ENCODE assay signal across 8 mouse cellular contexts in the genomic region with DNA sequence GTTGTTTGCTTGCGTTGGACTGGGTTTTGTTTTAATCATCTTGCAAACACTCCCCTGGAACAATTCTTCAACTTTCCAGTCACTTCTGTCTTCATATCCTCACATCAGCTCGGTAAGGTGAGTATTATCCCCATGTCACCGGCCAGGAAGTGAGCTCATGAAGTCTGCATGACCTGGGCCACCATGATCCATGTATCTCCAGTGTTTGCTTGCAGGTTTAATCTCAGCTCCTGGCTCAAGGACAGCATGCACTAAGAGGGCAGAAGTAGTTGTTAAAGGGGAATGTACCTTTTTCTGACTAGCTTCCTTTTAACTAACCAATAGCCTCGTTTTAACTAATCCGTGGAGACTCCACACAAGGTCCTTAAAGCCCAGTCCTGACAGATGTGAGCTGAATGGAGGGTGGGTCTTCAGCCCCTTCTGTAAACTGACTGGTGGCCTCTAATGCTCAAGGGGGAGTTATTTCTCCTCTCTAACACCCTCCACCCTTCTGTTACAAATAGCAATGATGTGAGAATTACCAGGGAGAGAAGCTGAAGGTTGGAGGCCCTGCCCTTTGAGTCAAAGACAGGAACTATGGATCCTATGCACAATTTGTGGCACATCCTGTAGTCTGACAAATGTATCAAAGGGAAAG. TPM values are rescaled to one million over a fixed set of nuclear protein-coding genes. Genes with fewer than 3 reads are reported as not detected.
DNase-seq lines count a peak whose midpoint lies in the region; ATAC-seq and TF ChIP-seq lines count a peak whose summit lies in the region.

No protein-coding gene starts in this region.

- DNase-seq in CH12.LX (ENCODE audit: extremely low read depth) = peak; percentile 45
- DNase-seq in forebrain, embryonic 11.5 days (ENCODE audit: low spot score) = no peak
- DNase-seq in thymus, postnatal 25 days = no peak
- no peak for DNase-seq in right cerebral cortex, adult 18-20 months

- no peak for TF ChIP-seq POLR2A in CH12.LX (IDR thresholded peaks at IDR 0.05; ENCODE audit: low read depth, low read length)

- H3K9ac ChIP-seq in CH12.LX (ENCODE audit: insufficient read depth, low read depth) = peak overlapping the region; percentile 34; the same call in 1 of the 2 replicates
- no peak overlapping the region for H3K9ac ChIP-seq in forebrain, embryonic 11.5 days (ENCODE audit: low read length)
- no peak overlapping the region for H3K9ac ChIP-seq in limb, embryonic 13.5 days
- no peak overlapping the region for H3K9ac ChIP-seq in stomach, embryonic 15.5 days

- H3K27me3 ChIP-seq in erythroblast, embryonic 14.5 days (ENCODE audit: control insufficient read depth) = peaks cover 10% of the 10 kb centered on the region
- peaks cover 8% of the 10 kb centered on the region for H3K27me3 ChIP-seq in CH12.LX (replicated peaks)
- no peaks in the 10 kb centered on the region for H3K27me3 ChIP-seq in forebrain, embryonic 11.5 days (ENCODE audit: control insufficient read depth, insufficient read depth, low read length)
- H3K27me3 ChIP-seq in limb, embryonic 13.5 days = no peaks in the 10 kb centered on the region
- no peaks in the 10 kb centered on the region for H3K27me3 ChIP-seq in stomach, embryonic 15.5 days (replicated peaks)

- TF ChIP-seq RAD21 in CH12.LX (IDR thresholded peaks at IDR 0.05; ENCODE audit: low read depth, low read length) = no peak

- WGBS in forebrain, embryonic 11.5 days = 17% methylated on average over 5 of the region's 5 CpGs
- WGBS in limb, embryonic 13.5 days = 17% methylated on average over 5 of the region's 5 CpGs
- 22% methylated on average over 5 of the region's 5 CpGs for WGBS in stomach, embryonic 15.5 days

- dilution Hi-C loops in CH12.LX (cut with MboI; ENCODE audit: extremely low pct_ligation_motif_present, extremely low pct_unique_long_range_greater_than_20kb, low sequenced_read_pairs) = no loop called here

- H3K4me1 ChIP-seq in erythroblast, embryonic 14.5 days (ENCODE audit: control insufficient read depth) = peaks cover 35% of the 10 kb centered on the region
- peaks cover 11 to 40% of the 10 kb centered on the region in 2 experiments for H3K4me1 ChIP-seq in CH12.LX (ENCODE audit: control insufficient read depth in 1 of 2, insufficient read depth in 2 of 2)
- H3K4me1 ChIP-seq in forebrain, embryonic 11.5 days (replicated peaks; ENCODE audit: control insufficient read depth, insufficient read depth, low read length) = peaks cover 11% of the 10 kb centered on the region; the same call in 1 of the 2 replicates
- peaks cover 24% of the 10 kb centered on the region for H3K4me1 ChIP-seq in limb, embryonic 13.5 days
- H3K4me1 ChIP-seq in stomach, embryonic 15.5 days = peaks cover 8% of the 10 kb centered on the region; the same call in 1 of the 2 replicates

- in situ Hi-C loops in CH12.LX (cut with MboI; ENCODE audit: low pct_ligation_motif_present, low pct_unique_long_range_greater_than_20kb, low sequenced_read_pairs) = no loop called here

- no peak for TF ChIP-seq EP300 in CH12.LX (IDR thresholded peaks at IDR 0.05; ENCODE audit: low read length)

- TF ChIP-seq CTCF in CH12.LX (conservative IDR thresholded peaks at IDR 0.05 in 1 of 2, IDR thresholded peaks at IDR 0.05 in 1 of 2; ENCODE audit: low read depth in 2 of 2, low read length in 2 of 2) = no peak

- H3K36me3 ChIP-seq in erythroblast, embryonic 14.5 days (ENCODE audit: control insufficient read depth) = no peaks in the 10 kb centered on the region
- H3K36me3 ChIP-seq in CH12.LX (replicated peaks in 1 of 2; ENCODE audit: control insufficient read depth in 1 of 2, insufficient read depth in 1 of 2, low read length in 1 of 2) = no peaks in the 10 kb centered on the region
- H3K36me3 ChIP-seq in forebrain, embryonic 11.5 days (ENCODE audit: control insufficient read depth, insufficient read depth, low read length) = no peaks in the 10 kb centered on the region
- no peaks in the 10 kb centered on the region for H3K36me3 ChIP-seq in limb, embryonic 13.5 days
- H3K36me3 ChIP-seq in stomach, embryonic 15.5 days = no peaks in the 10 kb centered on the region

- peak overlapping the region; percentile 92 for H3K4me3 ChIP-seq in erythroblast, embryonic 14.5 days (replicated peaks)
- peak overlapping the region in 2 of 3 experiments; percentile 62 to 73 for H3K4me3 ChIP-seq in CH12.LX (replicated peaks in 1 of 3; ENCODE audit: low read depth in 2 of 3, low read length in 2 of 3, poor library complexity in 1 of 3)
- peak overlapping the region; percentile 64; the same call in 1 of the 2 replicates for H3K4me3 ChIP-seq in forebrain, embryonic 11.5 days (ENCODE audit: low read depth, low read length)
- peak overlapping the region; percentile 73 for H3K4me3 ChIP-seq in limb, embryonic 13.5 days
- H3K4me3 ChIP-seq in stomach, embryonic 15.5 days (replicated peaks) = peak overlapping the region; percentile 78

- ATAC-seq in erythroblast, adult 5-6 weeks (replicated peaks; ENCODE audit: low FRiP score, poor library complexity, severe bottlenecking) = no peak
- no peak for ATAC-seq in forebrain, embryonic 11.5 days (replicated peaks; ENCODE audit: low FRiP score)
- ATAC-seq in limb, embryonic 13.5 days (ENCODE audit: low FRiP score, low read depth) = no peak
- no peak for ATAC-seq in stomach, embryonic 15.5 days (ENCODE audit: insufficient read depth, low FRiP score, low read depth)

- H3K9me3 ChIP-seq in erythroblast, embryonic 14.5 days (ENCODE audit: control insufficient read depth, low read length) = no peaks in the 10 kb centered on the region
- H3K9me3 ChIP-seq in CH12.LX (replicated peaks; ENCODE audit: low read length) = no peaks in the 10 kb centered on the region
- no peaks in the 10 kb centered on the region for H3K9me3 ChIP-seq in forebrain, embryonic 11.5 days (ENCODE audit: control insufficient read depth, low read length)
- no peaks in the 10 kb centered on the region for H3K9me3 ChIP-seq in limb, embryonic 13.5 days
- H3K9me3 ChIP-seq in stomach, embryonic 15.5 days = no peaks in the 10 kb centered on the region

- peak overlapping the region; percentile 67 for H3K4me2 ChIP-seq in CH12.LX (ENCODE audit: insufficient read depth, low read depth, poor library complexity, severe bottlenecking)
- H3K4me2 ChIP-seq in forebrain, embryonic 11.5 days (ENCODE audit: low read depth, low read length, severe bottlenecking) = peak overlapping the region; percentile 83; the same call in 1 of the 2 replicates
- peak overlapping the region; percentile 77 for H3K4me2 ChIP-seq in limb, embryonic 13.5 days (replicated peaks)
- H3K4me2 ChIP-seq in stomach, embryonic 15.5 days = peak overlapping the region; percentile 67

- H3K27ac ChIP-seq in CH12.LX (ENCODE audit: insufficient read depth, low read depth) = no peak overlapping the region
- H3K27ac ChIP-seq in forebrain, embryonic 11.5 days (ENCODE audit: low read depth, low read length) = no peak overlapping the region
- peak overlapping the region; percentile 44; the same call in 1 of the 2 replicates for H3K27ac ChIP-seq in limb, embryonic 13.5 days
- H3K27ac ChIP-seq in stomach, embryonic 15.5 days = peak overlapping the region; percentile 67

- no peaks in the 10 kb centered on the region for H3K79me2 ChIP-seq in CH12.LX (replicated peaks; ENCODE audit: control insufficient read depth, extremely low read depth, insufficient read depth, poor library complexity, severe bottlenecking)

TF ChIP-seq in CH12.LX, 34 proteins besides CTCF, POLR2A, EP300 and RAD21:
- TF ChIP-seq KAT2A (IDR thresholded peaks at IDR 0.05; ENCODE audit: insufficient replicate concordance, low read length) = no peak
- no peak for TF ChIP-seq MYC (IDR thresholded peaks at IDR 0.05; ENCODE audit: low read depth, low read length)
- no peak for TF ChIP-seq CHD1 (IDR thresholded peaks at IDR 0.05; ENCODE audit: low read depth, low read length)
- TF ChIP-seq HCFC1 (IDR thresholded peaks at IDR 0.05; ENCODE audit: low read depth, low read length) = no peak
- no peak for TF ChIP-seq TCF12 (IDR thresholded peaks at IDR 0.05; ENCODE audit: low read depth, low read length)
- TF ChIP-seq USF2 (conservative IDR thresholded peaks at IDR 0.05; ENCODE audit: low read depth, low read length) = no peak
- no peak for TF ChIP-seq CHD2 (IDR thresholded peaks at IDR 0.05; ENCODE audit: low read length)
- no peak; the same call in 1 of the 2 replicates for TF ChIP-seq ETS1 (conservative IDR thresholded peaks at IDR 0.05; ENCODE audit: low read depth, low read length)
- TF ChIP-seq GABPA (IDR thresholded peaks at IDR 0.05; ENCODE audit: insufficient replicate concordance, low read depth, low read length) = no peak
- no peak for TF ChIP-seq MAZ (IDR thresholded peaks at IDR 0.05; ENCODE audit: low read depth, low read length)
- TF ChIP-seq BHLHE40 (IDR thresholded peaks at IDR 0.05; ENCODE audit: low read depth, low read length) = no peak
- no peak for TF ChIP-seq SIN3A (IDR thresholded peaks at IDR 0.05; ENCODE audit: low read length)

RNA-seq across cellular contexts. Expression of gene Rell1, which starts 0.9 kb away (rescaled TPM):
- polyA plus RNA-seq in erythroblast, embryonic 14.5 days (2012) = 1.0 and 1.8 TPM in 2 replicates
- total RNA-seq in erythroblast, adult 5-6 weeks (2015; ENCODE audit: low replicate concordance) = 7.1 and 36.1 TPM in 2 replicates
- 10.9 and 19.7 TPM in 2 replicates for total RNA-seq in erythroblast, adult 5-6 weeks (2017; ENCODE audit: low replicate concordance)
- total RNA-seq in CH12.LX (2012; rRNA removed) (1.0 and 1.5 TPM in 2 replicates), CH12.LX (2014; rRNA removed) (1.4 TPM in 2 replicates)
- polyA plus RNA-seq in CH12.LX (2012; ENCODE audit: insufficient read length, low read depth) = 1.6 and 1.8 TPM in 2 replicates
- polyA plus RNA-seq in forebrain, embryonic 11.5 days (2014; fragmentation: Nextera tagmentation; extraction: Ambion mirVana) = 12.2 and 13.3 TPM in 2 replicates
- 17.9 and 18.0 TPM in 2 replicates for polyA plus RNA-seq in limb, embryonic 13.5 days (2015; fragmentation: Nextera tagmentation; extraction: Ambion mirVana)
- polyA plus RNA-seq in stomach, embryonic 15.5 days (2015; fragmentation: Nextera tagmentation; extraction: Ambion mirVana) = 23.9 and 25.0 TPM in 2 replicates

Comparison
In these comparisons a context has a peak if more than half of its experiments do, and no peak if none do; other contexts are left out.
1. H3K27ac ChIP-seq: peak in limb, embryonic 13.5 days (single experiment) and stomach, embryonic 15.5 days (single experiment); none in CH12.LX (single experiment) and forebrain, embryonic 11.5 days (single experiment).
2. Peak in every context shown above with its lines, with median percentiles within 50 percentile points of each other: H3K4me3 ChIP-seq and H3K4me2 ChIP-seq.